Mouse (Mus musculus) C2C12 (cell line): ENCODE data around the gene Impdh2.

Experiments used
- CTCF ChIP-seq: IDR thresholded peaks from one replicate; pipeline ENCODE4 v1.5.1; 2011; ENCODE audit not compliant: control insufficient read depth, insufficient read depth, insufficient read length
- MAX ChIP-seq: IDR thresholded peaks from one replicate; pipeline ENCODE4 v1.6.1; 2011; ENCODE audit warnings: mild to moderate bottlenecking, control low read depth
- USF1 ChIP-seq: IDR thresholded peaks from one replicate; pipeline ENCODE4 v1.6.1; 2011; ENCODE audit warnings: low read depth, mild to moderate bottlenecking, control low read depth, moderate library complexity

DNA sequence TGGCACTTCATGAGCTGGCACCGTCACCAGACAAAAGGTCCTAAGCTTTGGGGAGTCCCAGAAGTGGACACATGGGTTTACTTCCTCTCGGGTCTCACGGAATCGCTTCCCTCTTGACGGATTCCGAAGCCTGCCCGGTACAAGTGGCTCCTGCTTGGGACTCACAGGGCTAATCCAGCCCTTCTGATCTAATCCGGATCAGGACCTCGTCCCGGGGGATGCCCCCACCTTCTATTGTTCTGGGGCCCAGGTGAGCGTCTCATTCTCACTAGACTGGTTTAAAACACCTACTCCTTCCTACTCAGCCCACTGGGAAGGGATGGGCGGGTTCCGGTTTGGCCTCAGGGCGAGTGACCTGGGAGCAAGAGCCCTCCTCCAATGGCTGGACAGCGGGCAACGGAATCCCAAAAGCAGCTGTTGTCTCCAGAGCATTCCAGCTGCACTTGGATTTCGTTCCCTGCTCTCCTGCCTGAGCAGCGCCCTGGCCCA lies 7.9 kb downstream of the Impdh2 start:
- TF ChIP-seq CTCF (no peak), USF1 (no peak), MAX (no peak)
